Mouse (Mus musculus): ENCODE measurements around the gene Prrc2c. TPM values are rescaled to one million over a fixed set of nuclear protein-coding genes. Genes with fewer than 3 reads are reported as not detected.
"Not testable (repeated sequence)": the region's sequence is repeated elsewhere in the genome, so short reads cannot be mapped to it uniquely, and the experiment has no call there.

The Prrc2c gene
- 113 to 222 TPM (median 142 TPM) in 3 replicates for total RNA-seq (2017)

- peak; percentile 95 for ATAC-seq (replicated peaks; ENCODE audit: insufficient number of reproducible peaks, low FRiP score, low TSS enrichment, poor library complexity, severe bottlenecking)
These were observed at the start of gene Prrc2c for GRCm38 (mm10) chr1:162740401-162740835. Gene Prrc2c, minus strand, starts transcription at chr1:162740556.

GRCm38 (mm10) chr1:162785222-162785621 lies 44.9 kb upstream of the Prrc2c start:
- ATAC-seq (replicated peaks; ENCODE audit: insufficient number of reproducible peaks, low FRiP score, low TSS enrichment, poor library complexity, severe bottlenecking), result no peak

GRCm38 (mm10) chr1:162783669-162784248 lies 43.4 kb upstream of the Prrc2c start:
- no peak for ATAC-seq (replicated peaks; ENCODE audit: insufficient number of reproducible peaks, low FRiP score, low TSS enrichment, poor library complexity, severe bottlenecking)

DNA sequence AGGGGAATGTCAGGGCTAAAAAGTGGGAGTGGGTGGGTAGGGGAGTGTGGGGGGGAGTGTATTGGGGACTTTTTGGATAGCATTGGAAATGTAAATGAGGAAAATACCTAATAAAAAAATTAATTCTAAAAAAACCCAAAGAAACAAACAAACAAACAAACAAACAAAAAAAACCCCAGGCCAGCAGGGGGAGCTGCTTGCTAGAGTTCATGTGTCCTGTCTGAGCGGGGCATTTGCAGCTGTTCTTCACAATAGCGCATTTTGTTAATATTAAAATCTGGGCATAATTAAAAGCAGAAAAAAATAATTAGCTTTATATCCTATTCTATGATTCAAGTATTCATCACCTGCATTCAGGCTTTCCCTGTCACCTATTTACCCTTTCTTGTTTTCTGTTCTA lies 40.7 kb upstream of the Prrc2c start:
- ATAC-seq (replicated peaks; ENCODE audit: insufficient number of reproducible peaks, low FRiP score, low TSS enrichment, poor library complexity, severe bottlenecking), result not testable (repeated sequence)

DNA sequence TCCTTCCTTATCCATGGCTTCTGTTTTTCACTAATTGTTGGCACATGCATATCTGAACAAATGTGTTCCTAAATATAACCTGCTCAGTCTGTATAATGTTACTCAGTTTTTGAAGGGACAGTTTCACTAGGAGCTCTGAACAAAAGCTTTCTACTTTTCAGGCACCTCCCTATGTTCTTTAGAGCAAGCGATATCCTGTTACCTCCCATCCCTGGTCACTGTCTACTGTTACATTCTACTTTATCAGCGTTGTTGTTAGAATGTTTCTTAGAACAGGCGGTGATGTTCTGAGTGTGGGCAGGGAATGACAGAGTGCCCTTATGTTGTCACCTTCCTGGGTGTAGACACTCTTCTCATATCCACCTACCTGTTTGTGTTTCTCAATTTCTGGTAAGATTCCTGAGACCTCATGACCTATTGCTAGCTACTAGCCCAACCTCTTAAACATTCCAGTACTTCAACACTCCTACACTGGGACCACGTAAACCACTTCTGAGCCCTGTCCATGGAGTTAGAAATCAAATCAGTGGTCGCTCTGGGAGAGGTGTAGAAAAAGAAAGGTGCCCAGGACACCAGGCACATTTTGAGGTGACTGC lies 37.7 kb upstream of the Prrc2c start:
- ATAC-seq (replicated peaks; ENCODE audit: insufficient number of reproducible peaks, low FRiP score, low TSS enrichment, poor library complexity, severe bottlenecking), result no peak

DNA sequence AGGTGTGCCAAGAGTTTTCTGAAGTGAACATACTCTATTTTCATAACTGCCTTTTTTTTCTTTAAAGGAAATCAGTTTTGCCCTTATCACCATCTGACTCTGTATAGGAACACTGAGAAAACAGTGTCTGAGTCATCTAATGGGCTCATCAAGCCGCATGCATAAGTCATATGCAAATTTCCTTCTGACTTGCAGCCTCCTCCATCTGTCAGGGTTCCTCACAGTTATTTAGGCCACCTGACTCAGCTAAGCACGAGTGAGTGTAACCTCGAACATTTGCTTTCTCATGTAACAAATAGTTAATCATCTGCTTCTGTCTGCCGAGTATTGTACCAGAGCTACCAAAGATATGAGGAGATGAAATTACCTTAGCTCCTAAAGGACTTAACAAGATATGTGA lies 33.3 kb upstream of the Prrc2c start:
- ATAC-seq (replicated peaks; ENCODE audit: insufficient number of reproducible peaks, low FRiP score, low TSS enrichment, poor library complexity, severe bottlenecking), result no peak

DNA sequence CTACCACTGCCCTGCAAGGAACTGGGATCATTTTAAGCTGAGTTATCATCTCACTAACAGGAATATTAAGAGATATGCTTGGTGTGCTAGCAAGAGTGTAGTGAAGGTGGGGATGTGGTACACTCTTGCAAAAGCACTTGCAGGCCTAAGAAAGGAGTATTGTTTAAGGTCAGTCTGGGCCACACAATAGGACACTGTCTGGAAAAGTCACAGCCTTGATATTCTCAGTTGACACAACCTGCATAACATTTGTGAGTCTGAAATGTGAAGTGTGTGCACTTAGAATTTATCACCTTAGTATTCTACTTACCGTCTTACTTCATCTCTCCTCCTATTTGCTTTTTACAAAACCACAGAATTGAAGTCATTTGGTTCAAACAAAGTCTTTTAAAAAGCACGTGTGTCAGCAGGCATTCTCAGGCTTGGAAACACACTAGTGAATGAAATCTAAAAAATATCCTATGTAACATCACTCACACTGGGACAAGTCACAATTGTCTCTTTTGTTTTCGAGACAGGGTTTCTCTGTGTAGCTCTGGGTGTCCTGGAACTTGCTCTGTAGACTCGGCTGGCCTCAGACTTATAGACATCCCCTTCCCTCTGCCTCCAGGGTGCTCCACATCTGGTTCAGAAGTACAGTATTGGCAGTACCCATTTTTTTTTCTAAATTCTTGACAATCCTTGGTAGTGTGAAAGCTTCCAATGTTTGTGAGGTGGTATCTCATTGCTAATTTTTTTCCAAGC lies 31.4 kb upstream of the Prrc2c start:
- no peak for ATAC-seq (replicated peaks; ENCODE audit: insufficient number of reproducible peaks, low FRiP score, low TSS enrichment, poor library complexity, severe bottlenecking)

DNA sequence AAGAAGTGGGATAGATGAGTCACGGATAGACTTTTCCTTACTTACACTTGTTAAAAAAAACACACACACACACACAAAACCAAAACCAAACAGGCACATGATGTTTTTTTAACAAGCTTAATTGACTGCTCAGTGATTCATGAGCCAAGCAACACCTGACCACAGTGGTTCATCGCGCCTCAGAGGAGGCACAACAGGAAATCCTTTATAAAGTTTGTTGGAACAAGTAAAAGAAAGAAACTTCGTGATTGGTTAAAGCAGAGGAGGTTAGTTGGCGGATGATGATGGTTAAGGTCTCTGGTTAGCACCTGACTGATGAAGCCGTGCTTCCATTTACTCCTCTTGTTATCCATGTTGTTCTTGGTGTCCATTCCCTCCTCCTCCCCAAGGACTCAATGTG lies 11.7 kb upstream of the Prrc2c start:
- ATAC-seq (replicated peaks; ENCODE audit: insufficient number of reproducible peaks, low FRiP score, low TSS enrichment, poor library complexity, severe bottlenecking), result no peak

GRCm38 (mm10) chr1:162749607-162750006 lies 9.3 kb upstream of the Prrc2c start:
- no peak for ATAC-seq (replicated peaks; ENCODE audit: insufficient number of reproducible peaks, low FRiP score, low TSS enrichment, poor library complexity, severe bottlenecking)

- no peak for ATAC-seq (replicated peaks; ENCODE audit: insufficient number of reproducible peaks, low FRiP score, low TSS enrichment, poor library complexity, severe bottlenecking)
These were observed 8.4 kb upstream of the Prrc2c start for GRCm38 (mm10) chr1:162748761-162749160.

GRCm38 (mm10) chr1:162739831-162740394 lies 443 bp downstream of the Prrc2c start:
- peak; percentile 28 for ATAC-seq (replicated peaks; ENCODE audit: insufficient number of reproducible peaks, low FRiP score, low TSS enrichment, poor library complexity, severe bottlenecking)

GRCm38 (mm10) chr1:162739406-162739805 lies 950 bp downstream of the Prrc2c start:
- ATAC-seq (replicated peaks; ENCODE audit: insufficient number of reproducible peaks, low FRiP score, low TSS enrichment, poor library complexity, severe bottlenecking), result no peak

- no peak for ATAC-seq (replicated peaks; ENCODE audit: insufficient number of reproducible peaks, low FRiP score, low TSS enrichment, poor library complexity, severe bottlenecking)
These were observed 1.9 kb downstream of the Prrc2c start for GRCm38 (mm10) chr1:162738472-162738871.

GRCm38 (mm10) chr1:162735084-162735483 lies 5.3 kb downstream of the Prrc2c start:
- ATAC-seq (replicated peaks; ENCODE audit: insufficient number of reproducible peaks, low FRiP score, low TSS enrichment, poor library complexity, severe bottlenecking), result no peak

- ATAC-seq (replicated peaks; ENCODE audit: insufficient number of reproducible peaks, low FRiP score, low TSS enrichment, poor library complexity, severe bottlenecking), result no peak
These were observed 6.1 kb downstream of the Prrc2c start for GRCm38 (mm10) chr1:162734283-162734682.

- no peak for ATAC-seq (replicated peaks; ENCODE audit: insufficient number of reproducible peaks, low FRiP score, low TSS enrichment, poor library complexity, severe bottlenecking)
These were observed 8.3 kb downstream of the Prrc2c start for GRCm38 (mm10) chr1:162732041-162732440.

GRCm38 (mm10) chr1:162729436-162729835 lies 10.9 kb downstream of the Prrc2c start:
- no peak for ATAC-seq (replicated peaks; ENCODE audit: insufficient number of reproducible peaks, low FRiP score, low TSS enrichment, poor library complexity, severe bottlenecking)

DNA sequence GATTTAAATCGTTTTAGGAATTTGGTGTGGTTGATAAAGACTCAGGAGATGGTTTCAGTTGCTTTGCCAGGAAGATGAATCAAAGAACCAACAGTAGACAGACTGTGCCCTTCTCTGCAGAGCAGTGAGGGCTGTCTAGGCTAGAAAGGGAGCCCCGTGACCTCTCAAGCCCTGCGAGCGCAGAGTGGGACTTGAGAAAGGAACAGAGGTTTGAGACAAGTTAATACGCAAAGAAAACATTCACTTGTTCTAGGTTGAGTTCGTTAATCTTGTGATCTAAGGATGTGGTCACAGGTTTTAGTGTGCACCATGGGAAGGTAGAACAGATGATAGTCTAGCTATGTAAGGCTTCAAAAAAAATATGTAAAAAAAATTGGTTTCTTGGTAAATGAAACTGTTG lies 12.4 kb downstream of the Prrc2c start:
- no peak for ATAC-seq (replicated peaks; ENCODE audit: insufficient number of reproducible peaks, low FRiP score, low TSS enrichment, poor library complexity, severe bottlenecking)

- no peak for ATAC-seq (replicated peaks; ENCODE audit: insufficient number of reproducible peaks, low FRiP score, low TSS enrichment, poor library complexity, severe bottlenecking)
These were observed 16.7 kb downstream of the Prrc2c start for GRCm38 (mm10) chr1:162723610-162724009.

- no peak for ATAC-seq (replicated peaks; ENCODE audit: insufficient number of reproducible peaks, low FRiP score, low TSS enrichment, poor library complexity, severe bottlenecking)
These were observed 19.7 kb downstream of the Prrc2c start for GRCm38 (mm10) chr1:162720645-162721044.

Measured in monocyte, adult 5-6 weeks (primary cell).